8 mouse cellular contexts compared by ENCODE assay signal in genomic region chr11:53567224-53568014, GRCm38 (mm10). TPM values are rescaled to one million over a fixed set of nuclear protein-coding genes. Genes with fewer than 3 reads are reported as not detected.
DNase-seq lines count a peak whose midpoint lies in the region; ATAC-seq lines count a peak whose summit lies in the region.

Gene Kif3a, plus strand, starts transcription at chr11:53567379.

- no peaks in the 10 kb centered on the region for H3K9me3 ChIP-seq in heart, embryonic 10.5 days
- no peaks in the 10 kb centered on the region for H3K9me3 ChIP-seq in kidney, embryonic 15.5 days (replicated peaks)

- H3K4me2 ChIP-seq in kidney, embryonic 15.5 days, result peak within 1 kb of the TSS; percentile 74

- DNase-seq in B cell, adult 2 months, result peak; percentile 92 to 93
- peak; percentile 97 for DNase-seq in brain, adult 2 months (ENCODE audit: low read depth, low spot score)
- DNase-seq in heart, embryonic 10.5 days (ENCODE audit: low spot score), result peak; percentile 98
- peak; percentile 96 for DNase-seq in liver
- peak; percentile 93 to 97 for DNase-seq in spleen, postnatal 4 days (ENCODE audit: low spot score in 2 of 2)

- ATAC-seq in erythroblast, adult 5-6 weeks (replicated peaks; ENCODE audit: low FRiP score, poor library complexity, severe bottlenecking), result peak; percentile 98
- peak; percentile 98 for ATAC-seq in kidney, embryonic 15.5 days (replicated peaks; ENCODE audit: low FRiP score)
- ATAC-seq in monocyte, adult 5-6 weeks (replicated peaks; ENCODE audit: insufficient number of reproducible peaks, low FRiP score, low TSS enrichment, poor library complexity, severe bottlenecking), result peak; percentile 98

- peak within 1 kb of the TSS; percentile 92 for H3K27ac ChIP-seq in heart, embryonic 10.5 days
- peak within 1 kb of the TSS; percentile 73 for H3K27ac ChIP-seq in kidney, embryonic 15.5 days

- H3K4me1 ChIP-seq in heart, embryonic 10.5 days, result peaks cover 16% of the 10 kb centered on the region; the same call in 1 of the 2 replicates
- H3K4me1 ChIP-seq in kidney, embryonic 15.5 days, result peaks cover 11% of the 10 kb centered on the region

- WGBS in heart, embryonic 10.5 days, result under 1% methylated on average over 67 of the region's 69 CpGs
- WGBS in kidney, embryonic 15.5 days, result under 1% methylated on average over 66 of the region's 69 CpGs

- peak within 1 kb of the TSS; percentile 68 for H3K9ac ChIP-seq in kidney, embryonic 15.5 days

- peaks cover 5% of the 10 kb centered on the region; the same call in 1 of the 2 replicates for H3K36me3 ChIP-seq in heart, embryonic 10.5 days
- peaks cover 11% of the 10 kb centered on the region for H3K36me3 ChIP-seq in kidney, embryonic 15.5 days

- no peaks in the 10 kb centered on the region for H3K27me3 ChIP-seq in heart, embryonic 10.5 days (ENCODE audit: insufficient read depth, poor library complexity, severe bottlenecking)
- no peaks in the 10 kb centered on the region for H3K27me3 ChIP-seq in kidney, embryonic 15.5 days

- peak within 1 kb of the TSS; percentile 94 for H3K4me3 ChIP-seq in heart, embryonic 10.5 days
- peak within 1 kb of the TSS; percentile 72 for H3K4me3 ChIP-seq in kidney, embryonic 15.5 days (replicated peaks)

RNA-seq across cellular contexts. Expression of gene Kif3a, which starts in this region (rescaled TPM):
- 1.3 and 4.4 TPM in 2 replicates for total RNA-seq in erythroblast, adult 5-6 weeks (2015; ENCODE audit: low replicate concordance)
- total RNA-seq in erythroblast, adult 5-6 weeks (2017; ENCODE audit: low replicate concordance), result 2.8 and 5.2 TPM in 2 replicates
- polyA plus RNA-seq in heart, embryonic 10.5 days (2016; fragmentation: Nextera tagmentation; extraction: Ambion mirVana), result 32.7 and 47.1 TPM in 2 replicates
- 65.6 and 68.6 TPM in 2 replicates for polyA plus RNA-seq in kidney, embryonic 15.5 days (2015; fragmentation: Nextera tagmentation; extraction: Ambion mirVana)
- 2.8 to 6.1 TPM (median 3.6 TPM) in 3 replicates for total RNA-seq in monocyte, adult 5-6 weeks (2017)

Comparison
In these comparisons a context has a peak if more than half of its experiments do, and no peak if none do; other contexts are left out.
1. Peak in every context shown above with its lines: DNase-seq, ATAC-seq, H3K4me3 ChIP-seq and H3K27ac ChIP-seq.